Mouse (Mus musculus): ENCODE measurements at regions not wholly inside any gene's neighbourhood (a gene's known extent, or its start where the extent isn't known, plus 50 kb on each side); places are given as distances from the start of the nearest gene placed in this dataset.

- TF ChIP-seq POLR2A (IDR thresholded peaks at IDR 0.05; ENCODE audit: control insufficient read depth, low read depth, low read length) (no peak), CTCF (IDR thresholded peaks at IDR 0.05; ENCODE audit: control insufficient read depth, insufficient read depth, insufficient replicate concordance, low read depth, low read length) (no peak)
These were observed 79.7 kb downstream of the Klf4 start for GRCm38 (mm10) chr4:55452546-55452945.
